Mouse (Mus musculus) cerebral cortex, adult 2 months (tissue): Measurements from ENCODE around the gene Slc5a8.

Experiments used
- WGBS: fragments of 180-500 bp; shearing (Covaris S2); methylation state at CpG from one replicate; pipeline ENCODE4 v1.1.7; 2018; 5-methylcytosine and 5-hydroxymethylcytosine counted together

Slc5a8 gene

GRCm38 (mm10) chr10:88885632-88886090, at the start of gene Slc5a8:
Slc5a8 (plus strand) TSS chr10:88885992.
- WGBS = 2% methylated on average over 31 of the region's 31 CpGs

GRCm38 (mm10) chr10:88848876-88849476, 36.8 kb upstream of the Slc5a8 start:
- 81% methylated on average over 7 of the region's 7 CpGs for WGBS

- 67% methylated on average over 4 of the region's 4 CpGs for WGBS
These were observed 35.8 kb upstream of the Slc5a8 start for GRCm38 (mm10) chr10:88849976-88850375.

GRCm38 (mm10) chr10:88853326-88853725, 32.5 kb upstream of the Slc5a8 start:
- 89% methylated on average over 7 of the region's 7 CpGs for WGBS

GRCm38 (mm10) chr10:88860911-88861310, 24.9 kb upstream of the Slc5a8 start:
- 81% methylated on average over 3 of the region's 3 CpGs for WGBS

- 95% methylated on average over 5 of the region's 5 CpGs for WGBS
These were observed 23.5 kb upstream of the Slc5a8 start for GRCm38 (mm10) chr10:88862293-88862692.

- WGBS = 59% methylated on average over 2 of the region's 2 CpGs
These were observed 19.8 kb upstream of the Slc5a8 start for GRCm38 (mm10) chr10:88866017-88866416.

- WGBS = 76% methylated on average over 5 of the region's 5 CpGs
These were observed 10.9 kb upstream of the Slc5a8 start for GRCm38 (mm10) chr10:88874870-88875269.

GRCm38 (mm10) chr10:88877421-88877820, 8.4 kb upstream of the Slc5a8 start:
- 55% methylated on average over 7 of the region's 7 CpGs for WGBS

- WGBS = 85% methylated on average over 2 of the region's 2 CpGs
These were observed 2.1 kb upstream of the Slc5a8 start for GRCm38 (mm10) chr10:88883721-88884120.

GRCm38 (mm10) chr10:88884836-88885235, 956 bp upstream of the Slc5a8 start:
- WGBS = 87% methylated on average over 6 of the region's 6 CpGs

- 1% methylated on average over 32 of the region's 32 CpGs for WGBS
These were observed 322 bp downstream of the Slc5a8 start for GRCm38 (mm10) chr10:88886114-88886513.

GRCm38 (mm10) chr10:88888376-88888775, 2.6 kb downstream of the Slc5a8 start:
- 72% methylated on average over 2 of the region's 2 CpGs for WGBS

- 82% methylated on average over 7 of the region's 7 CpGs for WGBS
These were observed 5.6 kb downstream of the Slc5a8 start for GRCm38 (mm10) chr10:88891410-88891809.

- 34% methylated on average over 8 of the region's 8 CpGs for WGBS
These were observed 6.8 kb downstream of the Slc5a8 start for GRCm38 (mm10) chr10:88892560-88893087.

GRCm38 (mm10) chr10:88897032-88897431, 11.2 kb downstream of the Slc5a8 start:
- WGBS = 90% methylated on average over 6 of the region's 6 CpGs

- 92% methylated on average over 12 of the region's 12 CpGs for whole genome bisulfite sequencing
These were observed 64.0 kb downstream of the Slc5a8 start for GRCm38 (mm10) chr10:88949649-88950296.

GRCm38 (mm10) chr10:88950297-88950653, 64.5 kb downstream of the Slc5a8 start:
- WGBS = 81% methylated on average over 4 of the region's 4 CpGs

- 47% methylated on average over 5 of the region's 5 CpGs for WGBS
These were observed 75.0 kb downstream of the Slc5a8 start for GRCm38 (mm10) chr10:88960791-88961190.

GRCm38 (mm10) chr10:88968586-88968985, 82.8 kb downstream of the Slc5a8 start:
- 87% methylated on average over 5 of the region's 5 CpGs for WGBS

GRCm38 (mm10) chr10:88970951-88971725, 85.3 kb downstream of the Slc5a8 start:
- WGBS = 73% methylated on average over 7 of the region's 7 CpGs

GRCm38 (mm10) chr10:88978932-88979331, 93.1 kb downstream of the Slc5a8 start:
- 75% methylated on average over 6 of the region's 6 CpGs for WGBS
